Mouse (Mus musculus): Measurements from ENCODE around the gene Ric8a.

DNA sequence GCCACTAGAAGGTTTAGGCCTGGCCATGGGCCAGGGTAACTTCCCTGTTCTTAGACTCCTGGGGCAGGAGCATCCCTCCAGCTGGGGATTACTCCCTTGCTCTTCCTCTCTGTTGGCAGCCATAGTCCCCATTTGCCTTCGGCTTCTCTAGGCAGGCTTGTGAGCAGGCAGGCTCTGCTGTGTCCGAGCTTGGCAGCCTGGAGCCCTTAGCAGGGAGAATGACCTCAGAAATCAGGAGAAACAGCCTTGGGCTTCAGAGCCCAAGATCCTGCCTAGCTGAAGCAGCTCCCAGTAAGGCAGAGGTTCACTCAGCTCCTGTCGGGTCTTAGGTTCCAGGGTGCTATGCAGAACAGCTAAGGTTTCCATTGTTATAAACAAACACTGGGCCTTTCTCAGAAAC lies 42.4 kb downstream of the Ric8a start:
- no peak for TF ChIP-seq POLR2A (IDR thresholded peaks at IDR 0.05; ENCODE audit: low read depth, low read length)
- TF ChIP-seq CTCF (conservative IDR thresholded peaks at IDR 0.05; ENCODE audit: insufficient read depth, insufficient read length, low read depth, low read length), result no peak
